Comparison of ENCODE assay signal across 9 mouse cellular contexts in the genomic region with DNA sequence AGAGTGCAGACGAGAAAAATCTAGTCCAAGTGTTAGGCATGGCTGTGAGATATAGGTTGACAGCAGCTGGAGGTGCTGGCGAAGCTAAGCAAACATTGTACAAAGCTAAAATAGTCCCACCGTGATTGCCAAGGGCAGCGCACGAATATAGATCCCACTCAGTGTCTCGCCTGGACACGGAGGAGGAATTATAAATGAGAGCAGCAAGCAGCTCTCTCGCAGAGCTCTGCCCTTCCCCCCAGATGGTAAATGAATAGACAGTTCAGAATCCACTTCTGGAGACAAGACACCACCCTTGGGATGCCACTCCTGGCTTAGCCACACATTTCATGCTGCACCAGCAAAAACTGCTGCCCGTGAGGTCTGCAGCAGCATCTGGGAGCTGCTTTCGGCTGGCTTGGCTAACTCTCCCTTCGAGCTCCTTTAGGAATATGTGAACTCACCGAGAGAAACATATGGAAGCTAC.
DNase-seq lines count a peak whose midpoint lies in the region; ATAC-seq and TF ChIP-seq lines count a peak whose summit lies in the region.
"Had no signal": no experiment of that assay in that cellular context is flagged by ENCODE, and none has a peak within 500 bp of the region (broad histone marks: within the 10 kb centered on the region; RNA-seq: fewer than 3 reads in every experiment).

No protein-coding gene starts in this region.

- H3K4me3 ChIP-seq in heart, embryonic 11.5 days (ENCODE audit: low read depth, low read length) = peak overlapping the region; percentile 8; the same call in 1 of the 2 replicates
- H3K4me3 ChIP-seq in forebrain, embryonic 16.5 days (replicated peaks; ENCODE audit: low read length) = no peak overlapping the region
- H3K4me3 ChIP-seq in midbrain, postnatal 0 days (ENCODE audit: low read depth, low read length) = no peak overlapping the region
- H3K4me3 ChIP-seq: erythroblast, embryonic 14.5 days had no signal

- no peaks in the 10 kb centered on the region for H3K4me1 ChIP-seq in heart, embryonic 11.5 days (ENCODE audit: control insufficient read depth, insufficient read depth, low read length)
- 0 out of 2 replicates have a peak, but pooled peaks cover 3% of the 10 kb centered on the region for H3K4me1 ChIP-seq in forebrain, embryonic 16.5 days (replicated peaks; ENCODE audit: control insufficient read depth, insufficient read depth, low read length)
- H3K4me1 ChIP-seq in midbrain, postnatal 0 days (ENCODE audit: insufficient read depth, low read length) = no peaks in the 10 kb centered on the region

- no peak for ATAC-seq in heart, embryonic 11.5 days (replicated peaks; ENCODE audit: insufficient number of reproducible peaks, low FRiP score, low TSS enrichment)
- peak; percentile 49; the same call in 1 of the 2 replicates for ATAC-seq in forebrain, embryonic 16.5 days
- no peak for ATAC-seq in midbrain, postnatal 0 days (ENCODE audit: low FRiP score)
- ATAC-seq in erythroid progenitor cell, adult 5-6 weeks (replicated peaks; ENCODE audit: low FRiP score, poor library complexity, severe bottlenecking) = no peak

- TF ChIP-seq CTCF in midbrain, postnatal 0 days (IDR thresholded peaks at IDR 0.05) = no peak

- DNase-seq in heart, adult 9 months (ENCODE audit: low spot score in 2 of 2) = no peak
- DNase-seq in induced T-regulatory cell, adult 2 months (ENCODE audit: low read depth) = peak; percentile 1
- DNase-seq in midbrain, postnatal 0 days (ENCODE audit: low spot score) = peak; percentile 33
- DNase-seq in thymus, adult 18-20 months = no peak
- DNase-seq in cerebellum, postnatal 4 days (ENCODE audit: low spot score in 2 of 2) = no peak

- H3K9me3 ChIP-seq in heart, embryonic 11.5 days (replicated peaks; ENCODE audit: control insufficient read depth, low read length) = no peaks in the 10 kb centered on the region
- H3K9me3 ChIP-seq in forebrain, embryonic 16.5 days (ENCODE audit: control insufficient read depth, low read length) = no peaks in the 10 kb centered on the region
- no peaks in the 10 kb centered on the region for H3K9me3 ChIP-seq in midbrain, postnatal 0 days (ENCODE audit: low read length)

- peak overlapping the region; percentile 61; the same call in 1 of the 2 replicates for H3K27ac ChIP-seq in heart, embryonic 11.5 days (ENCODE audit: low read depth, low read length)
- no peak overlapping the region for H3K27ac ChIP-seq in forebrain, embryonic 16.5 days (ENCODE audit: low read length)
- H3K27ac ChIP-seq in midbrain, postnatal 0 days (ENCODE audit: low read depth, low read length) = no peak overlapping the region

- no peaks in the 10 kb centered on the region for H3K27me3 ChIP-seq in heart, embryonic 11.5 days (ENCODE audit: control insufficient read depth, insufficient read depth, low read length)
- no peaks in the 10 kb centered on the region for H3K27me3 ChIP-seq in forebrain, embryonic 16.5 days (replicated peaks; ENCODE audit: control insufficient read depth, insufficient read depth, low read length)
- no peaks in the 10 kb centered on the region for H3K27me3 ChIP-seq in midbrain, postnatal 0 days (ENCODE audit: insufficient read depth, low read length)

- H3K4me2 ChIP-seq in heart, embryonic 11.5 days = peak overlapping the region; percentile 58
- H3K4me2 ChIP-seq in forebrain, embryonic 16.5 days (ENCODE audit: low read length) = no peak overlapping the region
- H3K4me2 ChIP-seq in midbrain, postnatal 0 days (ENCODE audit: low read depth, low read length, poor library complexity, severe bottlenecking) = no peak overlapping the region

- H3K36me3 ChIP-seq in heart, embryonic 11.5 days (ENCODE audit: control insufficient read depth, insufficient read depth, low read length) = no peaks in the 10 kb centered on the region
- H3K36me3 ChIP-seq in forebrain, embryonic 16.5 days (ENCODE audit: control insufficient read depth, insufficient read depth) = no peaks in the 10 kb centered on the region
- H3K36me3 ChIP-seq in midbrain, postnatal 0 days (ENCODE audit: insufficient read depth, low read length) = no peaks in the 10 kb centered on the region

- no peak overlapping the region for H3K9ac ChIP-seq in heart, embryonic 11.5 days (ENCODE audit: low read depth, low read length)
- H3K9ac ChIP-seq in forebrain, embryonic 16.5 days (replicated peaks; ENCODE audit: low read depth, low read length) = no peak overlapping the region
- no peak overlapping the region for H3K9ac ChIP-seq in midbrain, postnatal 0 days (replicated peaks; ENCODE audit: low read length, poor library complexity, severe bottlenecking)

- 28% methylated on average over 12 of the region's 12 CpGs for WGBS in heart, embryonic 11.5 days (ENCODE audit: insufficient replicate concordance)
- WGBS in forebrain, embryonic 16.5 days = 62% methylated on average over 12 of the region's 12 CpGs
- WGBS in midbrain, postnatal 0 days = 41% methylated on average over 12 of the region's 12 CpGs

Comparison
In these comparisons a context has a peak if more than half of its experiments do, and no peak if none do; other contexts are left out.
1. DNase-seq: peak in induced T-regulatory cell, adult 2 months (single experiment) and midbrain, postnatal 0 days (single experiment); none in heart, adult 9 months (0 of 2), thymus, adult 18-20 months (0 of 2) and cerebellum, postnatal 4 days (0 of 2).